Mouse (Mus musculus) MEL (cell line): Measurements from ENCODE around the gene Trim63. TPM values are rescaled to one million over a fixed set of nuclear protein-coding genes. Genes with fewer than 3 reads are reported as not detected.

Experiments used
- DNase-seq: peaks from one replicate; pipeline ENCODE4 v3.0.0; 2011; ENCODE audit warnings: low read depth, low spot score
- H3K27ac ChIP-seq: 2 replicates; pipeline ENCODE4 v1.5.1; 2012; ENCODE audit warnings: low read depth, mild to moderate bottlenecking, control low read depth, low read length, moderate library complexity; ENCODE audit not compliant: control insufficient read depth
- H3K27me3 ChIP-seq, 2 experiments: fragments of 150-350 bp in 1 of 2; sonication (generic) in 1 of 2; 2 replicates each; pipeline ENCODE4 v1.6.1; 2012; ENCODE audit warnings: low read length in 2 of 2, mild to moderate bottlenecking in 2 of 2, improper control_type of control experiment in 1 of 2, moderate library complexity in 1 of 2; ENCODE audit not compliant: insufficient read depth in 2 of 2, control insufficient read depth in 1 of 2
- H3K36me3 ChIP-seq, 2 experiments: 2 replicates each; pipeline ENCODE4 v1.6.1; 2012 to 2014; ENCODE audit warnings: low read length in 2 of 2, improper control_type of control experiment in 1 of 2, inconsistent platforms in 1 of 2, mild to moderate bottlenecking in 1 of 2; ENCODE audit not compliant: insufficient read depth in 2 of 2, control insufficient read depth in 1 of 2
- H3K4me1 ChIP-seq, 2 experiments: fragments of 150-350 bp in 1 of 2; sonication (generic) in 1 of 2; 2 replicates each; pipeline ENCODE4 v1.6.1; 2012; ENCODE audit warnings: low read length in 2 of 2, improper control_type of control experiment in 1 of 2, mild to moderate bottlenecking in 1 of 2; ENCODE audit not compliant: insufficient read depth in 2 of 2, control insufficient read depth in 1 of 2
- H3K4me3 ChIP-seq, 2 experiments: fragments of 150-350 bp in 1 of 2; sonication (generic) in 1 of 2; 2 replicates each; pipeline ENCODE4 v1.5.1; 2012; ENCODE audit warnings: low read depth in 2 of 2, low read length in 2 of 2, mild to moderate bottlenecking in 2 of 2, moderate library complexity in 2 of 2, control low read depth in 1 of 2, improper control_type of control experiment in 1 of 2; ENCODE audit not compliant: control insufficient read depth in 1 of 2, insufficient read depth in 1 of 2
- H3K79me2 ChIP-seq: 2 replicates; pipeline ENCODE4 v1.6.1; 2012; ENCODE audit warnings: mild to moderate bottlenecking, low read length, moderate library complexity; ENCODE audit not compliant: control insufficient read depth, poor library complexity, insufficient read depth
- H3K9ac ChIP-seq: 2 replicates; pipeline ENCODE4 v1.6.1; 2012; ENCODE audit warnings: low read depth, mild to moderate bottlenecking, control low read depth, low read length, moderate library complexity; ENCODE audit not compliant: control insufficient read depth, poor library complexity, severe bottlenecking
- H3K9me3 ChIP-seq: fragments of 150-350 bp; sonication (generic); replicated peaks from 2 replicates; pipeline ENCODE4 v1.6.1; 2012; ENCODE audit warnings: mild to moderate bottlenecking, low read length, improper control_type of control experiment, moderate library complexity; ENCODE audit not compliant: insufficient read depth
- BHLHE40 ChIP-seq: IDR thresholded peaks from 2 replicates; pipeline ENCODE4 v1.6.1; 2012; ENCODE audit warnings: low read depth, mild to moderate bottlenecking, inconsistent platforms, low read length, improper control_type of control experiment, borderline replicate concordance
- CHD1 ChIP-seq: IDR thresholded peaks from 2 replicates; pipeline ENCODE4 v1.6.1; 2012; ENCODE audit warnings: low read depth, mild to moderate bottlenecking, inconsistent platforms, low read length, improper control_type of control experiment
- CTCF ChIP-seq, 3 experiments: IDR thresholded peaks in 2 of 3; conservative IDR thresholded peaks in 1 of 3; 2 replicates each; pipeline ENCODE4 v1.5.1; 2011 to 2012; ENCODE audit warnings: low read length in 3 of 3, low read depth in 2 of 3, mild to moderate bottlenecking in 2 of 3, improper control_type of control experiment in 1 of 3, inconsistent platforms in 1 of 3, mixed read lengths in 1 of 3, moderate library complexity in 1 of 3; ENCODE audit not compliant: control insufficient read depth in 1 of 3, insufficient read depth in 1 of 3, poor library complexity in 1 of 3, severe bottlenecking in 1 of 3
- ELF1 ChIP-seq: IDR thresholded peaks from 2 replicates; pipeline ENCODE4 v1.6.1; 2014; ENCODE audit warnings: low read depth, mild to moderate bottlenecking, inconsistent platforms, low read length, improper control_type of control experiment, moderate library complexity
- EP300 ChIP-seq, 2 experiments: IDR thresholded peaks; 2 replicates each; pipeline ENCODE4 v1.6.1; 2011; ENCODE audit warnings: improper control_type of control experiment in 2 of 2, low read length in 2 of 2, low read depth in 1 of 2, mild to moderate bottlenecking in 1 of 2
- ETS1 ChIP-seq: IDR thresholded peaks from 2 replicates; pipeline ENCODE4 v1.6.1; 2012; ENCODE audit warnings: low read depth, mild to moderate bottlenecking, inconsistent platforms, low read length, improper control_type of control experiment, moderate library complexity
- GATA1 ChIP-seq: IDR thresholded peaks from 2 replicates; pipeline ENCODE4 v1.6.1; 2011; ENCODE audit warnings: low read depth, low read length, improper control_type of control experiment
- HCFC1 ChIP-seq: IDR thresholded peaks from 2 replicates; pipeline ENCODE4 v1.6.1; 2012; ENCODE audit warnings: low read depth, mild to moderate bottlenecking, inconsistent platforms, low read length, improper control_type of control experiment, moderate library complexity
- JUND ChIP-seq: IDR thresholded peaks from 2 replicates; pipeline ENCODE4 v1.6.1; 2011; ENCODE audit warnings: low read depth, mild to moderate bottlenecking, improper control_type of control experiment, low read length
- MAFK ChIP-seq: IDR thresholded peaks from 2 replicates; pipeline ENCODE4 v1.6.1; 2011; ENCODE audit warnings: low read depth, mild to moderate bottlenecking, low read length, improper control_type of control experiment, borderline replicate concordance
- MAX ChIP-seq: IDR thresholded peaks from 2 replicates; pipeline ENCODE4 v1.6.1; 2011; ENCODE audit warnings: low read length, improper control_type of control experiment
- MYB ChIP-seq: IDR thresholded peaks from 2 replicates; pipeline ENCODE4 v1.6.1; 2011; ENCODE audit warnings: mild to moderate bottlenecking, low read depth, low read length, improper control_type of control experiment
- MYC ChIP-seq: IDR thresholded peaks from 2 replicates; pipeline ENCODE4 v1.6.1; 2011; ENCODE audit warnings: low read depth, mild to moderate bottlenecking, low read length, improper control_type of control experiment, moderate library complexity
- NELFE ChIP-seq: IDR thresholded peaks from 2 replicates; pipeline ENCODE4 v1.6.1; 2011; ENCODE audit warnings: low read depth, low read length, improper control_type of control experiment
- NRF1 ChIP-seq: IDR thresholded peaks from 2 replicates; pipeline ENCODE4 v1.6.1; 2014; ENCODE audit warnings: low read depth, mild to moderate bottlenecking, inconsistent platforms, low read length, improper control_type of control experiment, moderate library complexity; ENCODE audit not compliant: poor library complexity, insufficient read depth, severe bottlenecking
- POLR2AphosphoS5 ChIP-seq: IDR thresholded peaks from 2 replicates; pipeline ENCODE4 v1.6.1; 2012; ENCODE audit warnings: low read depth, borderline replicate concordance, mild to moderate bottlenecking, inconsistent platforms, low read length, moderate library complexity, mixed read lengths
- RAD21 ChIP-seq: IDR thresholded peaks from 2 replicates; pipeline ENCODE4 v1.6.1; 2011; ENCODE audit warnings: mild to moderate bottlenecking, low read depth, low read length, improper control_type of control experiment
- RCOR1 ChIP-seq: IDR thresholded peaks from 2 replicates; pipeline ENCODE4 v1.6.1; 2012; ENCODE audit warnings: low read depth, mild to moderate bottlenecking, inconsistent platforms, low read length, improper control_type of control experiment
- SIN3A ChIP-seq: IDR thresholded peaks from 2 replicates; pipeline ENCODE4 v1.6.1; 2012; ENCODE audit warnings: low read length, improper control_type of control experiment, inconsistent platforms
- SMC3 ChIP-seq: IDR thresholded peaks from 2 replicates; pipeline ENCODE4 v1.6.1; 2011; ENCODE audit warnings: low read depth, low read length, improper control_type of control experiment
- TAL1 ChIP-seq: IDR thresholded peaks from 2 replicates; pipeline ENCODE4 v1.6.1; 2012; ENCODE audit warnings: mild to moderate bottlenecking, inconsistent platforms, low read length, moderate library complexity, mixed read lengths
- UBTF ChIP-seq: IDR thresholded peaks from 2 replicates; pipeline ENCODE4 v1.6.1; 2012; ENCODE audit warnings: low read depth, mild to moderate bottlenecking, inconsistent platforms, low read length, improper control_type of control experiment, moderate library complexity, borderline replicate concordance; ENCODE audit not compliant: insufficient read depth
- USF2 ChIP-seq, 2 experiments: IDR thresholded peaks; 2 replicates each; pipeline ENCODE4 v1.6.1; 2011 to 2012; ENCODE audit warnings: improper control_type of control experiment in 2 of 2, low read length in 2 of 2, borderline replicate concordance in 1 of 2, inconsistent platforms in 1 of 2, low read depth in 1 of 2, mild to moderate bottlenecking in 1 of 2; ENCODE audit not compliant: insufficient read depth in 1 of 2
- ZC3H11A ChIP-seq: IDR thresholded peaks from 2 replicates; pipeline ENCODE4 v1.6.1; 2012; ENCODE audit warnings: low read depth, mild to moderate bottlenecking, inconsistent platforms, low read length, improper control_type of control experiment
- ZMIZ1 ChIP-seq: IDR thresholded peaks from 2 replicates; pipeline ENCODE4 v1.6.1; 2012; ENCODE audit warnings: low read depth, mild to moderate bottlenecking, inconsistent platforms, low read length, improper control_type of control experiment, moderate library complexity
- ZNF384 ChIP-seq: IDR thresholded peaks from 2 replicates; pipeline ENCODE4 v1.6.1; 2012; ENCODE audit warnings: low read depth, mild to moderate bottlenecking, inconsistent platforms, low read length, improper control_type of control experiment
- polyA plus RNA-seq, 2 experiments: library from polyadenylated mRNA; stranded (reverse) in 1 of 2; unstranded in 1 of 2; fragments of >175 nt in 1 of 2; fragments of >200 nt in 1 of 2; gene quantifications; 2 replicates each; pipeline versions ENCODE4 v1.2.1 to v1.2.4; 2012; ENCODE audit warnings: low replicate concordance in 2 of 2, low read depth in 1 of 2; ENCODE audit not compliant: insufficient read length in 2 of 2, insufficient read depth in 1 of 2, missing spikeins in 1 of 2
- total RNA-seq: library from RNA; depleted of rRNA; stranded (reverse); fragments of 300-350 nt; gene quantifications from 2 replicates; pipeline ENCODE4 v1.2.3, GENCODE M21; 2012

Trim63 gene
- total and polyA plus RNA-seq, 3 experiments = not detected

- Histone ChIP-seq H3K4me1 (peaks cover 0 to 20% of the 10 kb centered on the region in 2 experiments; a peak in 2 of 4 replicates), H3K79me2 (no peaks in the 10 kb centered on the region), H3K27ac (no peak overlapping the region), H3K4me3 (no peak overlapping the region), H3K36me3 (peaks cover 0 to 4% of the 10 kb centered on the region in 2 experiments; a peak in 2 of 4 replicates), H3K27me3 (no peaks in the 10 kb centered on the region), H3K9ac (no peak overlapping the region), H3K9me3 (no peaks in the 10 kb centered on the region)
- DNase-seq = no peak
- no peak for TF ChIP-seq GATA1
- TF ChIP-seq CTCF (IDR thresholded peaks at IDR 0.05 in 2 of 3, conservative IDR thresholded peaks at IDR 0.05 in 1 of 3; ENCODE audit: control insufficient read depth in 1 of 3, insufficient read depth in 1 of 3, low read depth in 2 of 3, low read length in 3 of 3, poor library complexity in 1 of 3, severe bottlenecking in 1 of 3) = no peak
- no peak for TF ChIP-seq MAFK
- no peak for TF ChIP-seq USF2 (IDR thresholded peaks at IDR 0.05; ENCODE audit: borderline replicate concordance in 1 of 2, insufficient read depth in 1 of 2, low read depth in 1 of 2, low read length in 2 of 2)
- TF ChIP-seq ZMIZ1 = no peak
- no peak for TF ChIP-seq NRF1
- TF ChIP-seq MAX = no peak
- no peak for TF ChIP-seq RAD21
- TF ChIP-seq ELF1 = no peak
- no peak for TF ChIP-seq TAL1
- TF ChIP-seq UBTF = no peak
- no peak for TF ChIP-seq POLR2AphosphoS5
- no peak for TF ChIP-seq SMC3
- no peak for TF ChIP-seq ZNF384
- no peak for TF ChIP-seq BHLHE40
- no peak for TF ChIP-seq ETS1
- no peak for TF ChIP-seq HCFC1
- TF ChIP-seq EP300 (IDR thresholded peaks at IDR 0.05; ENCODE audit: low read depth in 1 of 2, low read length in 2 of 2) = no peak
- no peak for TF ChIP-seq ZC3H11A
These were observed 42.5 kb downstream of the Trim63 start for GRCm38 (mm10) chr4:134357461-134357771.

GRCm38 (mm10) chr4:134359649-134360048 is 44.7 kb downstream of the Trim63 start:
- no peaks in the 10 kb centered on the region for H3K79me2 ChIP-seq
- H3K4me3 ChIP-seq = no peak overlapping the region
- TF ChIP-seq NELFE (no peak), MYB (no peak), MYC (no peak), POLR2AphosphoS5 (no peak), CHD1 (no peak), MAFK (no peak), RAD21 (no peak), RCOR1 (no peak), NRF1 (no peak), ELF1 (no peak), SIN3A (no peak), UBTF (no peak), JUND (no peak)
- H3K27ac ChIP-seq = no peak overlapping the region
- H3K9ac ChIP-seq = no peak overlapping the region
- H3K36me3 ChIP-seq = no peaks in the 10 kb centered on the region; a peak in 1 of 4 replicates
- peaks cover 0 to 12% of the 10 kb centered on the region in 2 experiments; a peak in 2 of 4 replicates for H3K4me1 ChIP-seq
- no peaks in the 10 kb centered on the region for H3K27me3 ChIP-seq
- no peaks in the 10 kb centered on the region for H3K9me3 ChIP-seq
- DNase-seq = no peak
